Mouse (Mus musculus) embryonic fibroblast, embryonic 13.5 days (primary cell): ENCODE measurements around the gene Ankrd11. TPM values are rescaled to one million over a fixed set of nuclear protein-coding genes. Genes with fewer than 3 reads are reported as not detected.
"Not testable (repeated sequence)": the region's sequence is repeated elsewhere in the genome, so short reads cannot be mapped to it uniquely, and the experiment has no call there.

ENCODE experiments used
- H3K27ac ChIP-seq: 2 replicates; pipeline ENCODE4 v1.5.1; 2012; ENCODE audit warnings: low read length, control low read depth, inconsistent platforms; ENCODE audit not compliant: insufficient read depth
- H3K4me1 ChIP-seq: 2 replicates; pipeline ENCODE4 v1.6.1; 2011; ENCODE audit warnings: low read length; ENCODE audit not compliant: control insufficient read depth, insufficient read depth
- H3K4me3 ChIP-seq: 2 replicates; pipeline ENCODE4 v1.5.1; 2011; ENCODE audit warnings: mild to moderate bottlenecking, control low read depth, low read length; ENCODE audit not compliant: insufficient read depth
- CTCF ChIP-seq: IDR thresholded peaks from 2 replicates; pipeline ENCODE4 v1.5.1; 2011; ENCODE audit warnings: mild to moderate bottlenecking, control low read depth, low read length, moderate library complexity, borderline replicate concordance; ENCODE audit not compliant: insufficient read depth
- POLR2A ChIP-seq: IDR thresholded peaks from 2 replicates; pipeline ENCODE4 v1.6.1; 2011; ENCODE audit warnings: low read depth, mild to moderate bottlenecking, control low read depth, low read length, moderate library complexity
- polyA plus RNA-seq: library from polyadenylated mRNA; stranded (reverse); fragments of >200 nt; gene quantifications from 2 replicates; pipeline ENCODE4 v1.2.4, GENCODE M21; 2011; ENCODE audit warnings: low read depth; ENCODE audit not compliant: missing spikeins, insufficient read length

Ankrd11 gene
- polyA plus RNA-seq, 1 experiment: 83.5 TPM

GRCm38 (mm10) chr8:123064072-123064471, 22.0 kb upstream of the Ankrd11 start:
- Histone ChIP-seq H3K4me3 (no peak overlapping the region), H3K27ac (no peak overlapping the region), H3K4me1 (peaks cover 7% of the 10 kb centered on the region; the same call in 1 of the 2 replicates)
- TF ChIP-seq CTCF (no peak), POLR2A (no peak)

GRCm38 (mm10) chr8:123062721-123063120, 20.6 kb upstream of the Ankrd11 start, which contains the start of gene Spg7:
TSS of gene Spg7 (plus strand) at chr8:123062942.
- H3K4me1 ChIP-seq: peaks cover 7% of the 10 kb centered on the region; the same call in 1 of the 2 replicates
- TF ChIP-seq POLR2A: no peak
- no peak for TF ChIP-seq CTCF
- no peak within 1 kb of the TSS for H3K27ac ChIP-seq
- H3K4me3 ChIP-seq: no peak within 1 kb of the TSS

DNA sequence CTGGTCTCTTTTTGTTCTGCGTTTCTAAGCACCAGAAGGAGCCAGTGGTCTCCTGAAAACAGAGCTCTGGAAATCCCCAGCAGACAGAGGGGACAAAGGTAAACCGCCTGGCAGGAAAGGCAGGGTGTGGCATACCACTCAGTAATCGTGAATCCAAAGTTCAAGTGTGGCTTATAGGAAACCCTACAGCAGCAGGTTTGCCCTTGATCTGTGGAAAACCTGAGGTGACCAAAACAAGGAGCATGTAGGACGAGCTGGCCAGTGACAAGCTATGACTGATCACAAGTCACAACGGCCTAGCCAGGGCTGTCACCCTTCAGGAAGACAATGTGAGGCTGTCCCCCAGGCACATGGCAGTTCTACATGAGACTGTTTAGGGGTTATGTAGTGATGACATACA, 9.4 kb upstream of the Ankrd11 start:
- Histone ChIP-seq H3K4me1 (no peaks in the 10 kb centered on the region), H3K27ac (no peak overlapping the region), H3K4me3 (no peak overlapping the region)
- TF ChIP-seq CTCF (no peak), POLR2A (no peak)

GRCm38 (mm10) chr8:123048402-123048801, 6.3 kb upstream of the Ankrd11 start:
- no peaks in the 10 kb centered on the region for H3K4me1 ChIP-seq
- TF ChIP-seq POLR2A: no peak
- TF ChIP-seq CTCF: no peak
- H3K27ac ChIP-seq: no peak overlapping the region
- no peak overlapping the region for H3K4me3 ChIP-seq

DNA sequence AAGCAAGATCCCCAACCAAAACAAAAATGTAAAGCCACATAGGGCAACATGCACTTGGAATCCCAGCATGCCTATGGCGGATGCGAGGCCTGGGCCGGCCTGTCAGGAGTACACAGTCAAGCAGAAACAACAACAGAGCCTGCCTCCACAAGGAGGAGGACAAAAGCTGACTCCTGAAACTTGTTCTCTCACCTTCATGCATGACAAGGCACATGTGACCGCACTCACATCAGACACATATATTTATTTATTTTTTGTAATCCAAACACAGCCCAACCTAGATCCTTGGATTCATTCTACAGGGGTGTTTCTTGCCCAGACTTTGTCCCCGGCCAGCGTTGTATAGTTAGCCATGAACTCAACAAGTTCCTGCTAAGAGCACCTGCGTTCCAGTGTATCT, 5.8 kb upstream of the Ankrd11 start:
- Histone ChIP-seq H3K4me1 (no peaks in the 10 kb centered on the region), H3K4me3 (no peak overlapping the region), H3K27ac (no peak overlapping the region)
- TF ChIP-seq POLR2A: no peak
- TF ChIP-seq CTCF: no peak

DNA sequence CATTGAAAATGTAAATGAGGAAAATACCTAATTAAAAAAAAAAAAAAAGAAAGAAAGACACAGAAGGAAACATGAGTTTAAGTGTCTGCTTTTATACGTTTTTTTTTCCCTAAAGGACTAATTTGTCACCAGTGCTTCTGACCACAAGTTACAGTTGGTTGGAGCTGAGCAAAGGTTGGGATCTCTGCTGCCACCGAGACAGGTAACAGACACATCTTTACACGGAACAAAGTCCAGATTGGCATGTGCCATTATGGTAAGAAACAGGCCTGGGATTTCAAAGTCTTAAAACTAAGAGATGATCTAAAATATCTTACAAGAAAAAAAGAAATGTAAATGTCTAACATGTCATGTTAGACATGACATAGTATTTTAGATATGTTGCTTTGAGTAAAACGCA, 4.6 kb upstream of the Ankrd11 start:
- no peak overlapping the region for H3K4me3 ChIP-seq
- no peak for TF ChIP-seq CTCF
- TF ChIP-seq POLR2A: no peak
- H3K4me1 ChIP-seq: no peaks in the 10 kb centered on the region
- no peak overlapping the region for H3K27ac ChIP-seq

GRCm38 (mm10) chr8:123044743-123045425, 2.8 kb upstream of the Ankrd11 start:
- H3K4me1 ChIP-seq, H3K27ac ChIP-seq, H3K4me3 ChIP-seq: not testable (repeated sequence)

- H3K4me3 ChIP-seq: no peak overlapping the region
- no peak for TF ChIP-seq POLR2A
- TF ChIP-seq CTCF: no peak
- H3K27ac ChIP-seq: no peak overlapping the region
- peaks cover 3% of the 10 kb centered on the region for H3K4me1 ChIP-seq
Measured at GRCm38 (mm10) chr8:123043941-123044340, 1.9 kb upstream of the Ankrd11 start.

- TF ChIP-seq POLR2A (no peak), CTCF (no peak)
- peak overlapping the region; percentile 59 for H3K4me3 ChIP-seq
Measured at GRCm38 (mm10) chr8:123042974-123043625, 1.0 kb upstream of the Ankrd11 start.

DNA sequence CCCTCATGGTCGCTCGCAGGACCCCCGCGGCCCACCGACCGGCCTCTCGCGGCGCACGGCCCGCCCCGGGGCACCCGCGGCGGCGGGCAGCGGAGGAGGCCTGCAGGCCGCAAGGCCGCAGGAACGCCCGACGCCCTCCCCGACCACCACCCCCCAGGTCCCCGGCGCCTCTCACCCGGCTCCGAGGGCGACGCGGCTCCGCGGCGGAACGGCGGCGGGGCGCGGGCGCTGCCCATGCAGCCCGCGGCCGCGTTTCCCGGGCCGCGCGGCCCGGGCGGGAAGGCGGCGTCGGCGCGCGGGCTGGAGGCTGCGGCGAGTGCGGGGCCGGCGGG, 337 bp downstream of the Ankrd11 start:
- TF ChIP-seq POLR2A (no peak), CTCF (no peak)
- Histone ChIP-seq H3K4me3 (peak overlapping the region; percentile 73), H3K4me1 (peaks cover 7% of the 10 kb centered on the region), H3K27ac (peak overlapping the region; percentile 87)

More at GRCm38 (mm10) chr8:123042974-123043625, 1.0 kb upstream of the Ankrd11 start:
- Histone ChIP-seq H3K27ac (peak overlapping the region; percentile 64), H3K4me1 (peaks cover 3% of the 10 kb centered on the region)
